In the genomic region with DNA sequence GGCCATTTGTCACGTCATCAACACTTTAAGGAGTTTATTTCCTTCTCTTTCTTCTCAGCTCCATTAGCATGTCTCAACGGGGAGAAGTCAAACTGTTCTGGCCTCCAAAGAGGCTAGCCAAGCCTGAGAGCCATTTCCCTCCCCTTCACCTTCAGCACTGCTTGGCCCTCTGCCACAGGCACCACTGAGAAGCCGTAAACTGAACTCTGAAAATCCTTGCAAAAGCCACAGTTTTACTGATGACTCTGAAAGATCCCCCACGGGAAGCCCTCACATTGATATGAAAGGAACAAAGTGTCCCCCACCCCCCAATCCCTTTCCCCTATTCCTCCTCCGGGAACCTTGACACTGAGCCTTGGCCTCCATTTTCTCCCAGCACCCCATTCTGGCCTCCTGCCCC, we compare ENCODE assay signal across 11 mouse cellular contexts.
DNase-seq lines count a peak whose midpoint lies in the region; ATAC-seq and TF ChIP-seq lines count a peak whose summit lies in the region.
"Had no signal": no experiment of that assay in that cellular context is flagged by ENCODE, and none has a peak within 500 bp of the region (broad histone marks: within the 10 kb centered on the region; RNA-seq: fewer than 3 reads in every experiment).

No protein-coding gene starts in this region.

- no peak for TF ChIP-seq POLR2A in limb, embryonic 14.5 days (IDR thresholded peaks at IDR 0.05; ENCODE audit: borderline replicate concordance, extremely low read depth, insufficient read depth, insufficient read length)

- H3K9ac ChIP-seq in limb, embryonic 14.5 days (ENCODE audit: low read depth, low read length, severe bottlenecking), result no peak overlapping the region
- no peak overlapping the region for H3K9ac ChIP-seq in intestine, postnatal 0 days (ENCODE audit: low read depth, low read length)
- no peak overlapping the region for H3K9ac ChIP-seq in forebrain, postnatal 0 days
- H3K9ac ChIP-seq: hindbrain, embryonic 14.5 days; liver, postnatal 0 days had no signal

- peaks cover 6% of the 10 kb centered on the region; the same call in 1 of the 2 replicates for H3K4me1 ChIP-seq in limb, embryonic 14.5 days (ENCODE audit: control insufficient read depth, insufficient read depth, low read length)
- no peaks in the 10 kb centered on the region for H3K4me1 ChIP-seq in intestine, postnatal 0 days (replicated peaks; ENCODE audit: control insufficient read depth, insufficient read depth, low read length)
- no peaks in the 10 kb centered on the region for H3K4me1 ChIP-seq in forebrain, postnatal 0 days (ENCODE audit: insufficient read depth)

- H3K27me3 ChIP-seq in limb, embryonic 14.5 days (ENCODE audit: control insufficient read depth, insufficient read depth, low read length), result no peaks in the 10 kb centered on the region
- H3K27me3 ChIP-seq in intestine, postnatal 0 days (replicated peaks; ENCODE audit: control insufficient read depth, insufficient read depth, low read length), result no peaks in the 10 kb centered on the region
- H3K27me3 ChIP-seq in forebrain, postnatal 0 days (ENCODE audit: insufficient read depth, low read length), result no peaks in the 10 kb centered on the region
- H3K27me3 ChIP-seq: Patski had no signal

- DNase-seq in heart, adult 18-20 months, result peak; percentile 41 to 66
- DNase-seq in heart, adult 8-10 months (ENCODE audit: low spot score), result no peak
- peak; percentile 76 for DNase-seq in adipocyte (ENCODE audit: low spot score)
- DNase-seq in adrenal gland, postnatal 4 days (ENCODE audit: low spot score in 2 of 2), result peak; percentile 31 to 47
- DNase-seq in limb, embryonic 14.5 days (ENCODE audit: low spot score), result peak; percentile 46
- no peak for DNase-seq in forebrain, postnatal 0 days
- DNase-seq in embryo, embryonic 10 days (ENCODE audit: low spot score), result no peak
- DNase-seq: liver, postnatal 0 days had no signal

- no peak overlapping the region for H3K27ac ChIP-seq in limb, embryonic 14.5 days (replicated peaks; ENCODE audit: low read depth, low read length)
- no peak overlapping the region for H3K27ac ChIP-seq in intestine, postnatal 0 days (ENCODE audit: low read depth, low read length)
- H3K27ac ChIP-seq in forebrain, postnatal 0 days (ENCODE audit: low read depth, low read length), result no peak overlapping the region
- H3K27ac ChIP-seq: hindbrain, embryonic 14.5 days had no signal

- no peak overlapping the region for H3K4me3 ChIP-seq in limb, embryonic 14.5 days (replicated peaks; ENCODE audit: low read length)
- H3K4me3 ChIP-seq in intestine, postnatal 0 days (ENCODE audit: low read depth, low read length), result no peak overlapping the region
- H3K4me3 ChIP-seq in forebrain, postnatal 0 days (ENCODE audit: low read depth, low read length), result no peak overlapping the region

- no peaks in the 10 kb centered on the region for H3K36me3 ChIP-seq in limb, embryonic 14.5 days (ENCODE audit: control insufficient read depth, insufficient read depth, low read length)
- no peaks in the 10 kb centered on the region for H3K36me3 ChIP-seq in intestine, postnatal 0 days (ENCODE audit: control insufficient read depth, insufficient read depth)
- H3K36me3 ChIP-seq in forebrain, postnatal 0 days (ENCODE audit: insufficient read depth), result no peaks in the 10 kb centered on the region

- no peak for TF ChIP-seq CTCF in intestine, postnatal 0 days (IDR thresholded peaks at IDR 0.05; ENCODE audit: low read depth)
- no peak for TF ChIP-seq CTCF in forebrain, postnatal 0 days (IDR thresholded peaks at IDR 0.05; ENCODE audit: low read depth)

- H3K9me3 ChIP-seq in limb, embryonic 14.5 days (ENCODE audit: control insufficient read depth, low read length), result no peaks in the 10 kb centered on the region
- H3K9me3 ChIP-seq in intestine, postnatal 0 days (ENCODE audit: control insufficient read depth), result no peaks in the 10 kb centered on the region
- H3K9me3 ChIP-seq in forebrain, postnatal 0 days (ENCODE audit: low read length), result no peaks in the 10 kb centered on the region

- H3K4me2 ChIP-seq in limb, embryonic 14.5 days (replicated peaks; ENCODE audit: low read depth, low read length, severe bottlenecking), result no peak overlapping the region
- H3K4me2 ChIP-seq in intestine, postnatal 0 days (replicated peaks; ENCODE audit: low read depth), result no peak overlapping the region
- H3K4me2 ChIP-seq in forebrain, postnatal 0 days (ENCODE audit: low read depth), result no peak overlapping the region
- H3K4me2 ChIP-seq: hindbrain, embryonic 14.5 days had no signal

- no peak for ATAC-seq in limb, embryonic 14.5 days (ENCODE audit: low FRiP score, low read depth)
- ATAC-seq in intestine, postnatal 0 days, result no peak
- no peak for ATAC-seq in forebrain, postnatal 0 days
- ATAC-seq: liver, postnatal 0 days; Patski had no signal

- WGBS in limb, embryonic 14.5 days, result 32% methylated on average over 5 of the region's 5 CpGs
- 63% methylated on average over 5 of the region's 5 CpGs for WGBS in intestine, postnatal 0 days
- WGBS in forebrain, postnatal 0 days, result 48% methylated on average over 5 of the region's 5 CpGs

Comparison
In these comparisons a context has a peak if more than half of its experiments do, and no peak if none do; other contexts are left out.
1. DNase-seq: peak in heart, adult 18-20 months (2 of 2), adipocyte (single experiment), adrenal gland, postnatal 4 days (2 of 2) and limb, embryonic 14.5 days (single experiment); none in heart, adult 8-10 months (single experiment), forebrain, postnatal 0 days (single experiment) and embryo, embryonic 10 days (single experiment).